Mouse (Mus musculus) monocyte, adult 5-6 weeks (primary cell): Measurements from ENCODE around the gene Pdgfb. TPM values are rescaled to one million over a fixed set of nuclear protein-coding genes. Genes with fewer than 3 reads are reported as not detected.

ENCODE experiments used
- ATAC-seq: fragments of 153-309, 156-312 bp; replicated peaks from 2 replicates; pipeline ENCODE4 v1.8.0; 2017; ENCODE audit warnings: mild to moderate bottlenecking; ENCODE audit not compliant: low TSS enrichment, insufficient number of reproducible peaks, severe bottlenecking, poor library complexity, low FRiP score
- total RNA-seq: library from RNA; stranded (forward); fragments of 200-1000, 200-491, 200-594 nt; gene quantifications from 3 replicates; pipeline ENCODE4 v1.2.3, GENCODE M21; 2017

Pdgfb gene
- total RNA-seq, 1 experiment from 2014 or later = 25.5 TPM

GRCm38 (mm10) chr15:79985471-79985870, 29.3 kb downstream of the Pdgfb start:
- no peak for ATAC-seq

GRCm38 (mm10) chr15:79984152-79984551, 30.6 kb downstream of the Pdgfb start:
- ATAC-seq = no peak

DNA sequence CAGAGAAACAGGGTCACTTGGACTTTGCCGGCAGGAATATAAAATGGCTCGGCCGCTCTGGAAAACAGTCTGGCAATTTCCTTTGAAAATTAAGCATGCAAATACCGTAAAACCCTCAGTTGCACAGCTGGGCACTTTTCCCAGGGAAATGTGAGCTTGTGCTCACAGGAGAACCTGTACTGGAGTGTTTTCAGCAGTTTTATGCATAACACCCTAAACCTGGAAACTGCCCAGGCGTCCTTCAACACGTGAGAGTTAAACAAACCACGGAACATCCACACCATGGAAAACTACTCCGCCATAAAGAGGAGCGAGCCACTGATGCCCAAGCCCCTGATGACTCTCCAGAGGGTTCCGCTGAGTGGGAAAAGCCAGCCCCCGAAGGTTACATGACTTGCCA, 34.1 kb downstream of the Pdgfb start:
- no peak for ATAC-seq

DNA sequence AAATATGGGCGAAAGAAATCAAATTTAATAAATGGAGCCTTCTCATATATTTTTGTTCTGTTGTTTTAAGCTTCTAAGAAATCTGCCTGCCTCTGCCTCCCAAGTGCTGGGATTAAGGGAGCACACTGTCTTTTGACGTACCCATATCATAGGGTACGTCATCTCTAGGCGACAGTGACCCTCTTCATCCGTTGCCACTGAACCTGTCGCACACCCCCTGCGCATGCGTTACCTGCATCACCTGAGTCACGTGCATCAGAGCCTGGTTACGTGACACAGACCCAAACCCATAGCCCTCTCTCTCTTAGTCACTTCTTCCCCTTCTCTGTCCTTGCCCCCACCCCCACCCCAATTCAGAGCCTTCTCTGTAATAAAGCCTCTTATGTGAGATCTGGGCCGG, 42.6 kb downstream of the Pdgfb start:
- no peak for ATAC-seq

DNA sequence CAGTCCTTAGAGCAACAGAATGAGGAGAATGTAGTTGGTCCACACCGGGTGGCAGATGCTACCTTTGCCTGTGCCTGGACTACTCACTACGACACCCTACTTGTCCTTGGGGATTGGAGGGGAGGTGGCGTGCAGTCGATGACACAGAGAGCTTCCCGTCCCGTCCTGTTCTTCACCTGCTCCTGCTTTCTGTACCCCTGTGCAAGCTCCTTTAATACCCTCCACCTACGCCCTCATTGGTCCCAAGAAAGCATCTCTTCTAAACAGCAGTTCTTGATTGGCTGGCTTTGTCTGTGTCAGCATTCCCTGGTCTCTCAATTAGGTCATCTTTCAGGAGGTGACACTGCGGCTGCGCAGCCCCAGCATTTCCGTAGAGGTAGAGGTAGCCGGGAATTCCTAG, 43.8 kb downstream of the Pdgfb start, which contains the start of gene Cbx7:
TSS of gene Cbx7 (minus strand) at position 180 of the 400 bp plus-strand sequence.
- ATAC-seq = no peak

GRCm38 (mm10) chr15:79970491-79970890, 44.3 kb downstream of the Pdgfb start:
- no peak for ATAC-seq

DNA sequence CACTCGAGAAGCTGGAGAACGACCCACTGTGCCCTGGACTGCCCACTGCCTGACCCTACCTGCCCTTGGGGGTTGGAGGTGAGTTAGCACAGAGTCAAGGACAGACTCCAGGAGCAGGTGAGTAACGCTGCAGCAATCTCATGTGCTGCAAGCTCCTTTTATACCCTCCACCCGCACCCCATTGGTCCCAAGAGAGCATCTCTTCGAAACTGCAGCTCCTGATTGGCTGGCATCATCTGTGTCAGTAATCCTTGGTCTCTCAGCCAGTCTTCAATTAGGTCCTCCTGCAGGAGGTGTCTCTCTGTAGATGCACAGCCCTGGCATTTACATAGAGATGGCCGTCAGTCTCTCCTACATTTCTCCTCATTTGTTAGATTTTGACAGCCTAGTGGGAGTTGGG, 47.4 kb downstream of the Pdgfb start:
- no peak for ATAC-seq

DNA sequence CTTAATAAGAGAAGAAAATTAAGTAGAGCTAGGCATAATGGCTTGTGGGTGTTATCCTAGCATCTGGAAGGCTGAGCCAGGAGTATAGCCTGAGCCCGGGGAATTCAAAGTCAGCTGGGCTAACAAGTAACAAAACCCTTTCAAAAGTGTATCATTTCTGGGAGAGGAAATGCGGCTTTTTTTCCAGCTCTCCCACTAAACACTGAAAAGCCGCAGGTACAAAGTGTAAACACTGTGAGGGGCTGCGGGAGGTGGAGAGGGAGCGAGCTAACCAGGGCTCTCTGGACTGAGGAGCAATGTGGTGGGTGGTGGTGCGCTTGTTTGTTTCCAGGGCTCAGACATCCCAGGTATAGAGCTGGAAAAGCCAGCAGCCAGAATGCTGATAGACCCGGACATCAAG, 50.4 kb downstream of the Pdgfb start:
- no peak for ATAC-seq

GRCm38 (mm10) chr15:79962661-79963060, 52.1 kb downstream of the Pdgfb start:
- ATAC-seq = no peak

DNA sequence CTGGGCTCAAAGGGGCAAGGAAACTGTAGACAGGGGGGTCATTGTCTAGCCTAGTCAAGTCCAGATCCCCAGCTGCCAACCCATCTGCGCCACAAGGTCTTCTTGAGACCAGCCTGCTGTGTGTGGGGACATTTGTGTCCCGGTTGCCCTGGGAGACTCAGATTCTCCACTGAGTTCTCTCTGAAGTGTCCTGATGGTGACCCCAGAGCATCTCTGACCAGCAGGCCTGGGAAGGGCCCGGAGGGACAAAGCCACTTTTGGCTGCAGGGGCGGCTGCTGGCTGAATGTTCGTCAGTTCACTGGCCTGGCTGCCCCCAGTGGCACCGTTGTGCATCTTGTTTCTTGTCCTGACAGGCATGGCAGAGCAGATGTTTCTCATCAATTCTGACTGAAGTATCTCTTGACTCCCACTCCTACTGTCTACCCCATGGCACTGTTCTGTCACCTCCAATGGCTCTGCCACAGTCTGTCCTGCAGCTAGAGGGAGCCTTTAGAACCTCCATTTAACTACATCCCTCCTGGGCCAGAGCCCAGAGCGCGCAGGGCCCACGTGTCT, 53.3 kb downstream of the Pdgfb start:
- no peak for ATAC-seq

DNA sequence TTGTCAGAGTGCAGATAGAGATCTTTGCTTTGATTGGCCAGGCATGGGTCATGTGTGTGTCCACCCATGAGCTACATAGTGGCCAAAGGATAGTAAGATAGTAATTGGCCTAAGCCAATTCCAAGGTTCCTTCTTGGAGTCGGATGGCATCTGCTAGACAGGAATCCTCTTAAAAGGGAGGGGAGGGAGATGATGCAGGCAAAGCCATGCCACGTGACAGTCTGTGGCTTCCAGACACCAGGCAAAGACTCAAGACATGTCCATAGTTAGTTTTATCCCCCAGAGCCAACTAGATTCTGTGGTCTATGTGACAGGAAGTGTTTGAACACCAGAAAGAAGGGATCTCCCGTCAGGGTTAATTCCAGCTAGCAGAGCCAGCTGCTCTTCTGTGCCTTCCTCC, 56.4 kb downstream of the Pdgfb start:
- no peak for ATAC-seq

DNA sequence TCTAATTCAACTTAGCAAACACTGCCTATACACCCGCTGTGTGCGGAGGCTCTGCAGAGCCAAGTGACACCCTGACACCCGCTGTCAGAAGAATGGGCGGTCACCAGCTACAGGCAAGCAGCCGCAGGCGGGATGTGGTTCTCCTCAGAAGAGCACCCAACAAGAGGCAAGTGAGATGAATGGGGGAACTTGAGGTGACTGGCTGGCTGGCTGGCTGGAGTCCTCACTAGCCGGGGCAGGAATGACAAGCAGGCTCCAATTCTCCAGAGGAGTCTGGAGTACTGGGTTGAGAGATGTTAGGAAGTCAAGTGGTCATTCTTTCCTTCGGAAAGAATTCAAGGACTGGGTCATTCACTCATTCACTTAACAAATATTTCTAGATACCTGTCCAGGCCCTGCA, 58.2 kb downstream of the Pdgfb start:
- ATAC-seq = peak; percentile 42; the same call in 1 of the 2 replicates

GRCm38 (mm10) chr15:79953470-79953869, 61.3 kb downstream of the Pdgfb start:
- no peak for ATAC-seq

- no peak for ATAC-seq
These were observed 62.1 kb downstream of the Pdgfb start for GRCm38 (mm10) chr15:79952504-79953231.

GRCm38 (mm10) chr15:79951730-79952503, 62.9 kb downstream of the Pdgfb start:
- ATAC-seq = no peak

- ATAC-seq = no peak
These were observed 63.6 kb downstream of the Pdgfb start for GRCm38 (mm10) chr15:79951226-79951625.

DNA sequence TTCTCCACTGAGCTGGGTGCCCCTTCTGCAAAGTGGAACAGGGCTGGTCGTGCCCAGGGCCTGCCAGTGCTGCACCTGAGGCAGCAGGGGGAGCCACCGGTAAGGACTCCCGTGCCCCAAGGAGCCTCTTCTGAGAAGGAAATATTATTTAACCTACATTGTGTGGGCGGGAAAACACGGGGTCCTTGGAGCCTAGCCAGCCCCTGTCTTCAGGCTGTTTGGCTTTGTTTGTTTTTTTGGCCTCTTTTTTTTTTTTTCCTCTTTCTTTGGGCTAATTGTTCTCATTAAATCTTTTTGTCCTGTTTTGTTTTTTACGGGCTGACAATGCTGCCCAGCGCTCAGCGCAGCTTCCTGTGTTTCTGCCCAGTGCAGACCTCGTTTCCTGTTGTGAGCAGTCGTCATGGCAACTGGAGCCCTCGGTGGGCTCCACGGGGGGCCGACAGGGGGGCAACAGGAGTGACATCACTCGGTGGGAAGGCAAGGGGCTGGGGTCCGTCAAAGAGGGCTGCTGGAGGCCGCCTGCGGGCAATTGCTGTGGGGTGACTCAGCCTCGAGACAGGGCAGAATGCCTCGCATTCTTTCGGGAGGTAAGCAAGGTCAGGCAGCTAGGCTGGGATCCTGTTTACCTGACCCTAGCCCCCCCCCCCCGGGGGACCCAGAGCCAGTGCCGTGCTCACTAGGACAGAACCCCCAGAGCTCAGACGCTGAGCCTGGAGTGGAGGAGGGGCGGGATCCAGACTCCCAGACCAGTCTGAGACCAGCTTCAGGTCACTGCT, 64.3 kb downstream of the Pdgfb start:
- ATAC-seq = 0 out of 2 replicates have a peak, but pooled peaks have one; percentile 45

DNA sequence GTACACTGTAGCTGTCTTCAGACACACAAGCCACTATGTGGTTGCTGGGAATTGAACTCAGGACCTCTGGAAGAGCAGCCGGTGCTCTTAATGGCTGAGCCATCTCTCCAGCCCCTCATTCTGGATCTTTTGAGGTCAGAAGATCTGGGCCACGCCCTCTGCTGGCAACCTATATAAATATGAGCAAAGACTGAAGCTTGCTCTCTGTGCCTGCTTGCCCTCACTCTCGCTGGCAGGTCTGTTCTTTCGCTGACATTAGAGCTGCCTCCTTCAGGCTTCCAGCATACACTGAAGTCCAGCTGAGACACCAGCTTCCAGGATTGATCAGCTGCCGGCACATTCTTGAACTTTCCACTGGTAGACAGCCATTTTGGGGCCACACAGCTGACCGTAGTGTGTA, 67.1 kb downstream of the Pdgfb start:
- ATAC-seq = no peak

DNA sequence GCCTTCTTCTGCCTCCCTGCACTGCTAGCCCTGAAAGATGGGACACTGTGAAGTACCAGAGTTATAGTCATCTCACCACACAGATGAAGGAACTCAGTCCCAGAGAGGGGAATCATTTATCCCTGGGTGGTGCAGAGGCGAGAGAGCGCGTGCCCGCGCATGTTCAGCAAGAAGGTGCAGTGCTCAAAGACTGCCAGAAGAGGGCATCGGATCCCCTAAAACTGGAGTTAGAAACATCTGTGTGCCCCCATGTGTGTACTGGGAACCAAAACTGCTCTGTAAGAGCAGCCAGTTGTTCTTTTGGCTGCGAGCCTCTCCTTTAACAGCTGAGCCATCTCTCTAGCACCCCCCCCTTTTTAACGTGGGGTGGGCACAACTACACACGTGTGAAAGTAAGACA, 68.0 kb downstream of the Pdgfb start:
- ATAC-seq = no peak
